Mouse (Mus musculus) liver, embryonic 13.5 days (tissue): ENCODE data around the gene Atp8b4. TPM values are rescaled to one million over a fixed set of nuclear protein-coding genes. Genes with fewer than 3 reads are reported as not detected.
"Not testable (repeated sequence)": the region's sequence is repeated elsewhere in the genome, so short reads cannot be mapped to it uniquely, and the experiment has no call there.

Experiments
- ATAC-seq: fragments of 200-750 bp; cut with Nextera tagmentation; 2 replicates; pipeline ENCODE4 v1.8.0; 2017; ENCODE audit warnings: low read depth, mild to moderate bottlenecking, moderate number of reproducible peaks, moderate library complexity
- DNase-seq: peaks from one replicate; pipeline ENCODE4 v3.0.0; 2022
- H3K27ac ChIP-seq: fragments of 300-500 bp; sonication (generic); 2 replicates; pipeline ENCODE4 v1.5.1; 2015; ENCODE audit warnings: moderate library complexity, mild to moderate bottlenecking, inconsistent platforms
- H3K27me3 ChIP-seq: fragments of 300-500 bp; sonication (generic); 2 replicates; pipeline ENCODE4 v1.6.1; 2015; ENCODE audit warnings: mild to moderate bottlenecking, inconsistent platforms
- H3K36me3 ChIP-seq: fragments of 300-500 bp; sonication (generic); 2 replicates; pipeline ENCODE4 v1.6.1; 2015; ENCODE audit warnings: mild to moderate bottlenecking, inconsistent platforms
- H3K4me1 ChIP-seq: fragments of 300-500 bp; sonication (generic); replicated peaks from 2 replicates; pipeline ENCODE4 v1.6.1; 2015; ENCODE audit warnings: inconsistent platforms
- H3K4me2 ChIP-seq: fragments of 300-500 bp; sonication (generic); 2 replicates; pipeline ENCODE4 v1.6.1; 2015; ENCODE audit warnings: inconsistent platforms, mild to moderate bottlenecking, moderate library complexity
- H3K4me3 ChIP-seq: fragments of 300-500 bp; sonication (generic); replicated peaks from 2 replicates; pipeline ENCODE4 v1.5.1; 2015; ENCODE audit warnings: mild to moderate bottlenecking, inconsistent platforms
- H3K9ac ChIP-seq: fragments of 300-500 bp; sonication (generic); 2 replicates; pipeline ENCODE4 v1.6.1; 2015; ENCODE audit warnings: mild to moderate bottlenecking, inconsistent platforms
- H3K9me3 ChIP-seq: fragments of 300-500 bp; sonication (generic); replicated peaks from 2 replicates; pipeline ENCODE4 v1.6.1; 2016; ENCODE audit warnings: inconsistent platforms
- WGBS: fragments of 180-500 bp; shearing (Covaris S2); methylation state at CpG from one replicate; pipeline ENCODE4 v1.1.7; 2015; ENCODE audit not compliant: insufficient replicate concordance; 5-methylcytosine and 5-hydroxymethylcytosine counted together
- polyA plus RNA-seq: library from polyadenylated mRNA; unstranded; fragments of >200 nt; fragmentation: Nextera tagmentation; extraction: Ambion mirVana; gene quantifications from 2 replicates; pipeline ENCODE4 v1.2.1, GENCODE M21; 2015

The Atp8b4 gene
- 4.1 and 4.6 TPM in 2 replicates for polyA plus RNA-seq

DNA sequence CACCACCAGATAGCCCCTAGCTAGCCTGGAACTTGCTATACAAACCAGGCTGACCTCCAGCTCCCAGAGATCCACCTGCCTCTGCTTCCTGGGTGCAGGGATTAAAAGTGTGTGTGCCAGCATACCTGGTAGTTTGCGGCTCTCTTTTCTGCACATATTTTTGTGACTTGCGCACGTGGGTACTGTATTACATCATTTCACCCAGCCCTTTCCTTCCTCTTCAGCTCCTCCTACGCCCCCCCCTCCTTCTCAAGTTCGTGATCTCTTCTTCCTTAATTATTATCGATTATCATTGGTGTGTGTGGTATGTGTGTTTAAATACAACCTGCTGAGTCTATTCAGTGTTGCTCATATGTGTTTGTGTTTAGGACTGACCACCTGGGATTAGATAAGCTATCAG is at the start of gene Atp8b4:
Atp8b4 (minus strand) TSS at position 154 of the 400 bp plus-strand sequence.
- no peaks in the 10 kb centered on the region for H3K4me1 ChIP-seq
- no peaks in the 10 kb centered on the region for H3K36me3 ChIP-seq
- 30% methylated on average over 6 of the region's 6 CpGs for WGBS
- no peak for DNase-seq
- H3K4me2 ChIP-seq: 0 out of 2 replicates have a peak within 1 kb of the TSS, but pooled peaks have one; percentile 1
- H3K9me3 ChIP-seq: no peaks in the 10 kb centered on the region
- no peak within 1 kb of the TSS for H3K27ac ChIP-seq
- H3K4me3 ChIP-seq: no peak within 1 kb of the TSS
- no peak for ATAC-seq
- H3K9ac ChIP-seq: no peak within 1 kb of the TSS
- H3K27me3 ChIP-seq: no peaks in the 10 kb centered on the region

GRCm38 (mm10) chr2:126549681-126550080 is 49.2 kb upstream of the Atp8b4 start:
- no peak for ATAC-seq

DNA sequence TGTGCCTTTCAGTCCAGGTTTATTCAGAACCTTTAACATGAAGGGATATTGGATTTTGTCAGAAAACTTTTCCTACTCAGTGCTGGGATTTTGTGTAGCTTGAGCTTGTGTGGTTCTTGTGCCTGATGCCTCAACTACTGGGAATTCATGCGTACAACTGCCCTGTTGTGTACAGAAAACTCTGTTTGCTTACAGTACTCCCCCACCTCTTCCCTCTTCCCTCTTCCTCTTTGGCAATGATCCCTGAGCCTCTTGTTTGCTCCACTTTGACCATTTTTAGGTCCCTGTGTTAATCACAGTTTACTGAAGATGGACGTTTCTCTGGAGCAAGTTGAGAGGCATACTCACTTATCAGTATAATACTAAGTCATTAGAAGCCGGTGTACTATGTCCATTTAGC is 45.9 kb upstream of the Atp8b4 start:
- DNase-seq (no peak), ATAC-seq (no peak)

More at GRCm38 (mm10) chr2:126549681-126550080, 49.2 kb upstream of the Atp8b4 start:
- Histone ChIP-seq H3K27me3 (peaks cover 40% of the 10 kb centered on the region), H3K4me2 (no peak overlapping the region), H3K9ac (no peak overlapping the region), H3K9me3 (no peaks in the 10 kb centered on the region), H3K4me3 (no peak overlapping the region), H3K27ac (no peak overlapping the region), H3K4me1 (peaks cover 19% of the 10 kb centered on the region), H3K36me3 (no peaks in the 10 kb centered on the region)
- DNase-seq: no peak
- 57% methylated on average over 7 of the region's 7 CpGs for WGBS

GRCm38 (mm10) chr2:126545297-126545696 is 44.8 kb upstream of the Atp8b4 start:
- WGBS: 53% methylated on average over 5 of the region's 5 CpGs

More for the DNA sequence above, 45.9 kb upstream of the Atp8b4 start:
- Histone ChIP-seq H3K27ac (no peak overlapping the region), H3K4me2 (no peak overlapping the region), H3K9me3 (no peaks in the 10 kb centered on the region), H3K36me3 (no peaks in the 10 kb centered on the region), H3K4me1 (0 out of 2 replicates have a peak, but pooled peaks cover 4% of the 10 kb centered on the region), H3K4me3 (no peak overlapping the region), H3K9ac (no peak overlapping the region), H3K27me3 (peaks cover 8% of the 10 kb centered on the region)
- WGBS: 57% methylated on average over 3 of the region's 3 CpGs

DNA sequence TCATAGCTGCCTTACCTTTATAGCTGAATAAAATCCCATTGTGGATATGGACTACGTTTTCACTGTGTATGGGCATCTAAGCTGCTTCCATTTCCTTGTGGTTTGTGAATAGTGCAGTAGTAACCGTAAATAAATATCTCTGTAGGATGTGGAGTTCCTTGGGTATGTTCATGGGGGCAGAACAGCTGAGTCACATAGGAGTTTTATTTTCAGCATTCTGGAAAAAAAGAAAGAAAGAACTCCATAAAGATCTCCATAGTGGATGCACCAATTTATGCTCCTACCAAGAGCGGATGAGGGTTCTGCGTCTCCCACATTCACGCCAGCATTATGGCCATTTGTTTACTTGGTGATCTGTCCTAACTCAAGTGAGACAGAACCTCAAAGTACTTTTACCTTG is 41.7 kb upstream of the Atp8b4 start:
- Histone ChIP-seq H3K9ac (no peak overlapping the region), H3K36me3 (no peaks in the 10 kb centered on the region), H3K4me3 (no peak overlapping the region), H3K27me3 (no peaks in the 10 kb centered on the region), H3K9me3 (no peaks in the 10 kb centered on the region), H3K4me2 (no peak overlapping the region), H3K4me1 (no peaks in the 10 kb centered on the region), H3K27ac (no peak overlapping the region)
- ATAC-seq (no peak), DNase-seq (no peak)
- 62% methylated on average over 5 of the region's 5 CpGs for WGBS

More at GRCm38 (mm10) chr2:126545297-126545696, 44.8 kb upstream of the Atp8b4 start:
- Histone ChIP-seq H3K4me1 (no peaks in the 10 kb centered on the region), H3K9me3 (no peaks in the 10 kb centered on the region), H3K27ac (no peak overlapping the region), H3K9ac (no peak overlapping the region), H3K36me3 (no peaks in the 10 kb centered on the region), H3K4me3 (no peak overlapping the region), H3K27me3 (no peaks in the 10 kb centered on the region), H3K4me2 (no peak overlapping the region)
- no peak for DNase-seq
- ATAC-seq: 0 out of 2 replicates have a peak, but pooled peaks have one; percentile 34

- no peak for ATAC-seq
- no peak overlapping the region for H3K4me2 ChIP-seq
- H3K9ac ChIP-seq: no peak overlapping the region
- H3K27me3 ChIP-seq: no peaks in the 10 kb centered on the region
- WGBS: 62% methylated on average over 6 of the region's 6 CpGs
- no peaks in the 10 kb centered on the region for H3K4me1 ChIP-seq
- DNase-seq: no peak
- no peak overlapping the region for H3K27ac ChIP-seq
- H3K4me3 ChIP-seq: no peak overlapping the region
- H3K9me3 ChIP-seq: no peaks in the 10 kb centered on the region
- no peaks in the 10 kb centered on the region for H3K36me3 ChIP-seq
Observed at GRCm38 (mm10) chr2:126540390-126540925, 40.0 kb upstream of the Atp8b4 start.

DNA sequence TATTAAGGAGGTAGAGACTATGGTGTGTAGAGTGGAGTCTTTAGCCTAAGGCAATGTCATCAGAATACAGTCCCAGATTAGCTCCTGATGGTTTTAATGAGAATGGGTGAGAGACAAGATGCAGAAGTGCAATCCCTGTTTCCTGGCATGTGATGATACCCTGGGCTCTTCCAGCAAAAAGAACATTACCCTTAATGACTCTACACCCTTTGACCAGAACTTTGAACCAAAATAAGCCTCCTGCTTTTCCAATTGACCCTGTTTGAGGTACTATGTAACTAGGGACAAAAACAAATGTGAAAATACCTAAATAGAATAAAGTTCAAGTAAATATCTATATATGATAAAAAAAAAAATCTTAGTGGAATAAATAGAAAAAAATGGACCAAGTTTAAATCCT is 37.2 kb upstream of the Atp8b4 start:
- ATAC-seq: no peak
- H3K9me3 ChIP-seq: no peaks in the 10 kb centered on the region
- H3K9ac ChIP-seq: no peak overlapping the region

DNA sequence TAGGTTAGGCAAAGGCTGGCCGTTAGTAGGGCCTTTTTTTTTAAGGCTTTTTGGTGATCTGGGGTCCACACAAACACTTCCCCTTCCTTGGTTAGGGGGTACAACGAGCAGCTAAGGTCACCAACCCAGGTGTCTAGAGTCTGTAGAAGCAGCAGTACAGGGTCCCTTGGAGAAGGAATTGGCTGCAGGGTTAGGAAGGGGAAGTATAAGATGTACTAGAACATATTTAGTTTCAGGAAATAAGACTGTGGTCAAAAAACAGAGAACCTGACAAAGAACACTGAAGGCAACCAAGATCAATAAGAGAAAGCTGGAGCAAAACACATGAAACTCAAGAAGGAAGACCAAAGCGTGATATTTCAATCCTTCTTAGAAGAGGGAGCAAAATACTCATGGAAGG is 30.1 kb upstream of the Atp8b4 start:
- DNase-seq (no peak), ATAC-seq (no peak)
- Histone ChIP-seq H3K4me1 (no peaks in the 10 kb centered on the region), H3K27ac (no peak overlapping the region), H3K27me3 (no peaks in the 10 kb centered on the region), H3K4me2 (no peak overlapping the region), H3K9ac (no peak overlapping the region), H3K36me3 (no peaks in the 10 kb centered on the region), H3K4me3 (no peak overlapping the region), H3K9me3 (no peaks in the 10 kb centered on the region)
- WGBS: 30% methylated on average over 3 of the region's 3 CpGs

More for the DNA sequence above, 37.2 kb upstream of the Atp8b4 start:
- Histone ChIP-seq H3K4me1 (no peaks in the 10 kb centered on the region), H3K36me3 (no peaks in the 10 kb centered on the region), H3K27ac (no peak overlapping the region), H3K27me3 (no peaks in the 10 kb centered on the region), H3K4me3 (no peak overlapping the region), H3K4me2 (no peak overlapping the region)
- no peak for DNase-seq

- Histone ChIP-seq H3K9me3 (no peaks in the 10 kb centered on the region), H3K4me3 (no peak overlapping the region), H3K36me3 (no peaks in the 10 kb centered on the region), H3K4me2 (no peak overlapping the region), H3K27me3 (no peaks in the 10 kb centered on the region), H3K9ac (no peak overlapping the region), H3K27ac (no peak overlapping the region), H3K4me1 (no peaks in the 10 kb centered on the region; the same call in 1 of the 2 replicates)
- ATAC-seq (no peak), DNase-seq (no peak)
- WGBS: 42% methylated on average over 8 of the region's 8 CpGs
Observed at GRCm38 (mm10) chr2:126527461-126527860, 27.0 kb upstream of the Atp8b4 start.

GRCm38 (mm10) chr2:126524271-126524670 is 23.8 kb upstream of the Atp8b4 start:
- Histone ChIP-seq H3K4me1 (peaks cover 6% of the 10 kb centered on the region), H3K27ac (no peak overlapping the region), H3K9ac (no peak overlapping the region), H3K36me3 (no peaks in the 10 kb centered on the region), H3K4me3 (no peak overlapping the region), H3K9me3 (no peaks in the 10 kb centered on the region), H3K4me2 (no peak overlapping the region), H3K27me3 (no peaks in the 10 kb centered on the region)
- WGBS: 65% methylated on average over 2 of the region's 2 CpGs
- no peak for ATAC-seq
- DNase-seq: no peak

- not testable (repeated sequence) for H3K4me3 ChIP-seq, H3K9me3 ChIP-seq, ATAC-seq, H3K9ac ChIP-seq, H3K27ac ChIP-seq, H3K36me3 ChIP-seq, H3K4me2 ChIP-seq, H3K27me3 ChIP-seq, DNase-seq, H3K4me1 ChIP-seq
- 43% methylated on average over 5 of the region's 5 CpGs for WGBS
Observed at GRCm38 (mm10) chr2:126523101-126523745, 22.7 kb upstream of the Atp8b4 start.

- H3K27ac ChIP-seq: no peak overlapping the region
- no peaks in the 10 kb centered on the region for H3K27me3 ChIP-seq
- H3K9ac ChIP-seq: no peak overlapping the region
- no peak overlapping the region for H3K4me3 ChIP-seq
- H3K9me3 ChIP-seq: no peaks in the 10 kb centered on the region
- H3K36me3 ChIP-seq: no peaks in the 10 kb centered on the region
- ATAC-seq (no peak), DNase-seq (no peak)
- peaks cover 6% of the 10 kb centered on the region for H3K4me1 ChIP-seq
- no peak overlapping the region for H3K4me2 ChIP-seq
- WGBS: 57% methylated on average over 8 of the region's 8 CpGs
Observed at GRCm38 (mm10) chr2:126522056-126522455, 21.6 kb upstream of the Atp8b4 start.
